Mouse (Mus musculus): ENCODE data around the gene 1110017D15Rik.

- TF ChIP-seq CTCF (IDR thresholded peaks at IDR 0.05; ENCODE audit: borderline replicate concordance, control insufficient read depth, extremely low read depth, insufficient read depth, low read length, poor library complexity) (no peak), POLR2A (IDR thresholded peaks at IDR 0.05; ENCODE audit: control insufficient read depth, extremely low read depth, insufficient read depth, low read length, poor library complexity) (no peak)
Observed at GRCm38 (mm10) chr4:41505131-41505551, 12.0 kb downstream of the 1110017D15Rik start.

Measured in thymus, adult 2 months (tissue).